Mouse (Mus musculus) testis, postnatal 14 days (tissue): ENCODE data around the gene Grem1.

ENCODE experiments used
- DNase-seq: peaks from one replicate; pipeline ENCODE4 v3.0.0; 2021; ENCODE audit warnings: low spot score

Grem1 gene

GRCm38 (mm10) chr2:113758311-113759161, at the start of gene Grem1:
Grem1 (minus strand) TSS chr2:113758646.
- no peak for DNase-seq

GRCm38 (mm10) chr2:113807640-113808039, 49.2 kb upstream of the Grem1 start:
- no peak for DNase-seq

GRCm38 (mm10) chr2:113806851-113807577, 48.6 kb upstream of the Grem1 start:
- DNase-seq = no peak

- DNase-seq = no peak
Observed at GRCm38 (mm10) chr2:113805765-113806164, 47.3 kb upstream of the Grem1 start.

GRCm38 (mm10) chr2:113803753-113804152, 45.3 kb upstream of the Grem1 start:
- no peak for DNase-seq

GRCm38 (mm10) chr2:113800846-113801245, 42.4 kb upstream of the Grem1 start:
- DNase-seq = no peak

DNA sequence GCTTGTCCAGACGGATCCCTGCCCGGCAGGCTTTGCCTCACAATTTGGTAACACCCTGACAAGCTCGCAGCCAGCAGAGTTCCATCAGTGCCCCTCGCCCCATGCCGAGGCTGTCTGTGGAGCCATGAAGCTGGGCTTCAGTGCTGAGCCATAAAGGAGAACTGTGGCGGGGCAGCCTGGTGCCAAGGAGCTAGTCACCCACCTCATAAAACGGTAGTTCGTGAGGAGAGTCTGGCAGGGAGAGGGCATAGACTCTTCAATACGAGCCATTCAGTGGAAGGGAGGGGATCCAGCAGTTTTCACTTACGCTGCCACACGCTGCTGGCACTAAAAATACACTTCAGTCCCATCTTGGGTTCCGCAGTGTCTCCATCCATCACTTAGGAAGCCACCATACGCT, 40.2 kb upstream of the Grem1 start:
- no peak for DNase-seq

GRCm38 (mm10) chr2:113795186-113795585, 36.7 kb upstream of the Grem1 start:
- no peak for DNase-seq

DNA sequence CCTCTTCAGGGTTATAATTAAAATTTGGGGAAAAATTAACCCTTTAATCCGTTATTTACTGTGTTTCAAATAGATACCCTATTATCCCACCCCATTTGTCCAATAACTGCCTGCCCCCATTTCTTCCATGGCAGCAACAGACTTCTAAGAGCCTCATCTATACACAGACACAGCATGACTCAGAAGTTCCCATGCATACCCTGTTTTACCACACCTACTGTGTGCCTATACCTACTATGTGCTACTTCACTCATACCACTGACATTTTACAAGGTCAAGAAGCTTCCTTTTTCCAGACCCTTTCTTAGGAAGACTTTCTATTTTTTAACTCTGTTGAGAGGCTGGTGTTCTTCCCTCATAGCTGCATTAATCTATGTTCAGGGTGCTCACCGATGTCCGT, 35.1 kb upstream of the Grem1 start:
- DNase-seq = no peak

DNA sequence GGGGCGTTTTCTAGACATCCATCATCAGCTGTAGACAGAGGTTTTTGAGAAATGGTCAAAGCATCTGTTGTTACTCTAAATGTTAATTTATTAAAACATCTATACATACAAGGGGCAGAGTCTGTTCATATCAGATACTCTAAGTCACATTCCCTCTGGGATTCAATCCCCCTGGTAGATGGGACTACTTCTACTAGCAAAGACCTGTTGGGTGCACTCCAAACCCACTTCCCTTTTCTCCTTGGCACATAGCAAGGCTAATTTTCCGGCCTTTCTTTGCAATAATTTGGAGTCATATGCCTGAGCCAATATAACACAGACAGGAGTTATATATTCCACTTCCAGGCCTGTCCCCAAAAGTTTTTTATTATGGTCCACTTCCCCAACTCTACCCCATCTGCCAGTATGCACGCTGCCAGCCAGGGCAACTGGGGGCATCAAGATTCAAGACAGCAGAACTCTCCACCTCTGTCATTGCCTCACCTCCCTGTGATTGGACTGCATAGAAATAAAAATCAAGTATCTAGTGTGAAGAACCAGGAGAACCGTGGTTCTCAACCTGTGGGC, 30.5 kb upstream of the Grem1 start:
- DNase-seq = no peak

GRCm38 (mm10) chr2:113787882-113788281, 29.4 kb upstream of the Grem1 start:
- DNase-seq = no peak

GRCm38 (mm10) chr2:113784851-113785250, 26.4 kb upstream of the Grem1 start:
- DNase-seq = no peak

- no peak for DNase-seq
Observed at GRCm38 (mm10) chr2:113781521-113781920, 23.1 kb upstream of the Grem1 start.

- DNase-seq = no peak
Observed at GRCm38 (mm10) chr2:113781107-113781506, 22.7 kb upstream of the Grem1 start.

- no peak for DNase-seq
Observed at GRCm38 (mm10) chr2:113779336-113779735, 20.9 kb upstream of the Grem1 start.

DNA sequence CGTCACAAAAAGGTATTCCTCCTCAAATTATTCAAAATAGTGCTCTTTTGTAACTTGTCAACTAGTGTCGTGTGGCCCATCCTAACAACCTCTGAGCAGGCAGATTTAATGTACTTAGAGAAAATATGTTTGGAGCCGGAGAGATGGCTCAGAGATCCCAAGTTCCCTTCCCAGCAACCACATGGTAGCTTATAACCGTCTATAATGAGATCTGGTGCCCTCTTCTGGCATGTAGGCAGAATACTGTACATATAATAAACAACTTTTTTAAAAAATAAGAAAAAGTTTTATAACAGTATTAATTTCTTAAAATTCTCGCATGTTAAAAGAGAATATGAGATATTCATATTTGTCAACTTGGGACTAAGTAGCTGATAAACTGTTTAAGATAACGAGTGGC, 19.6 kb upstream of the Grem1 start:
- no peak for DNase-seq

GRCm38 (mm10) chr2:113776297-113776696, 17.9 kb upstream of the Grem1 start:
- no peak for DNase-seq

DNA sequence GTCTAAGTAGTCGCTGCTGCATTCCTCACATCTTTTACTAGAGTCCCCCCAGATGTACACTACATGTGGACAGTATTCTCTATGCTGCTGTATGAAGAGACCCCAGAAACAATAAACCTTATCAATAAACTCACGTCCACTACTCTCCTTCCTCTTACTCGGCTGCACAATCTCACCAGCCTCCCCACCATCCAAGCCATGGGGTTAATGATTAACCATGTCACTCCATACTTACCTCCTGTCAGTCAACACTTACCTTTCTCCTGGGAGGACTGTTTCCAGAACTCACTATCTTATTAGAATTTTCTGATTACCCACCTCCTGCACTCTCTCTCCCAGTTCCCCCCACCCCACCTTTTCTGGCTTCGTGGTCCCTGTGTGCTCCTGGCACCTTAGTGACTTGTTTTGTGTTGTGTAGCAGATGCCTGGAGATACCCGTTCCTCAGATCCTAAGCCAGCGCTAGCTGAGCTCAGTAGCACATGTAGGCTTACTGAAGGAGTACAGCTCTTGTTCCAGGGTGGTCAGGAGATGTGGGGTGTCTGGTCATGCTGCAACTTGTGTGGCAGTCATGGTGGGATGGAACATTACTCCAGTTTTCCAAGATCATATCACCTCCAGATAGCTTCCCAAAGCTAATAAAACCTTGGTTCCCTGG, 15.8 kb upstream of the Grem1 start:
- DNase-seq = no peak

DNA sequence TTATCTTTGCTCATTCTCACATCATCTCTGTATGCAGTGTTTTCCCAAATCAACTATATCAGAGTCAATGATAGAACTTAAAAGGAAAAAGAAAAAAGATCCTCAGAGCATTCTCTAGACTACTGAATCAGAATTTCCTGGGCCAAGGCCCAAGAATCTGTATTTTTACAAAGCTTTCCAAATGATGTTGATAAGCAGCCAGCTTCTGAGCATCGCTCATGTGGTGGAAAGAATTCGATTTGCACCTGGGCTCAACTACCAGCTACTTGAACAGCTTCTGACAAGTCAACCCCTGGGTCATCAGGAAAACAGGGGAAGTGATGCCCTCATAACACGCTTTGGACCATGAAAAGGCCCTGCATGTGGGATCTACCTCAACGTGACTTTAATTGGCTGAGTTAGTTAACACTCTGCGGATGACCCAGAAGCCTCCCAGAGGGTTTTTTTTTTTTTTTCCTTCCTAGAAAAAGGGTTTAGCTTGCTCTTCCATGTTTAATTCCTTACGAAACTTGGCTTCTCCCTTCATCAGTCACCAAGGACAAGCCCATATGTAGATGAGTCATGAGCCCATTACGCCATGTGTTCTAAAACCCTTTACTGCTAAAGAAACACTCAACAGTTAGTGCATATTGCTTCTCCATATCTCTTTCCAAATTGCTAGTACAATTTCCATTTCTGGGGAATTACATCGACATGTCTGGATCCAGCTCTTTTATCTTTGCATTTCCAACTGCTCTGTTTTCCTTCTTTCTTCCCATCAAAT, 10.3 kb upstream of the Grem1 start:
- DNase-seq = no peak

GRCm38 (mm10) chr2:113765885-113766284, 7.4 kb upstream of the Grem1 start:
- DNase-seq = no peak

- DNase-seq = no peak
Observed at GRCm38 (mm10) chr2:113764968-113765367, 6.5 kb upstream of the Grem1 start.
